In genomic region chr17:63547465-63547864, GRCm38 (mm10) we compare ENCODE assay signal across 11 mouse cellular contexts. TPM values are rescaled to one million over a fixed set of nuclear protein-coding genes. Genes with fewer than 3 reads are reported as not detected.
DNase-seq lines count a peak whose midpoint lies in the region; ATAC-seq and TF ChIP-seq lines count a peak whose summit lies in the region.
"Had no signal": no experiment of that assay in that cellular context is flagged by ENCODE, and none has a peak within 500 bp of the region (broad histone marks: within the 10 kb centered on the region; RNA-seq: fewer than 3 reads in every experiment).

No protein-coding gene starts in this region.

- H3K4me1 ChIP-seq in hindbrain, embryonic 11.5 days (replicated peaks; ENCODE audit: control insufficient read depth, insufficient read depth, low read length) = no peaks in the 10 kb centered on the region
- H3K4me1 ChIP-seq in hindbrain, embryonic 12.5 days = no peaks in the 10 kb centered on the region
- no peaks in the 10 kb centered on the region for H3K4me1 ChIP-seq in lung, postnatal 0 days (ENCODE audit: insufficient read depth, low read depth, low read length)
- H3K4me1 ChIP-seq: liver, embryonic 15.5 days had no signal

- no peak overlapping the region for H3K27ac ChIP-seq in hindbrain, embryonic 11.5 days (ENCODE audit: low read depth, low read length)
- H3K27ac ChIP-seq in hindbrain, embryonic 12.5 days = no peak overlapping the region
- H3K27ac ChIP-seq in lung, postnatal 0 days (ENCODE audit: low read length) = no peak overlapping the region
- H3K27ac ChIP-seq: liver, embryonic 15.5 days had no signal

- intact Hi-C loops in left cerebral cortex, postnatal 36 days (cut with DNase I) = no loop called here

- no peaks in the 10 kb centered on the region for H3K36me3 ChIP-seq in hindbrain, embryonic 11.5 days (ENCODE audit: control insufficient read depth, insufficient read depth, low read length)
- no peaks in the 10 kb centered on the region for H3K36me3 ChIP-seq in hindbrain, embryonic 12.5 days
- no peaks in the 10 kb centered on the region for H3K36me3 ChIP-seq in lung, postnatal 0 days (ENCODE audit: insufficient read depth, low read length)
- H3K36me3 ChIP-seq: liver, embryonic 15.5 days had no signal

- no peak overlapping the region for H3K9ac ChIP-seq in hindbrain, embryonic 11.5 days (ENCODE audit: low read depth, low read length)
- no peak overlapping the region for H3K9ac ChIP-seq in hindbrain, embryonic 12.5 days
- no peak overlapping the region for H3K9ac ChIP-seq in lung, postnatal 0 days (replicated peaks; ENCODE audit: low read depth)
- H3K9ac ChIP-seq: liver, embryonic 15.5 days had no signal

- peak; percentile 52 for TF ChIP-seq CTCF in lung, postnatal 0 days (IDR thresholded peaks at IDR 0.05)

- no peak for TF ChIP-seq EP300 in lung, postnatal 0 days (IDR thresholded peaks at IDR 0.05)

- DNase-seq in hindbrain, embryonic 11.5 days (ENCODE audit: low spot score) = peak; percentile 27
- peak; percentile 15 for DNase-seq in lung, postnatal 0 days (ENCODE audit: low spot score)
- no peak for DNase-seq in lung, adult 18-20 months
- DNase-seq in R1 (ENCODE audit: low read depth, low spot score) = peak; percentile 41
- peak; percentile 20 to 24 for DNase-seq in layer of hippocampus, postnatal 14 days (ENCODE audit: low spot score in 2 of 2)
- DNase-seq in urinary bladder, adult 2 months (ENCODE audit: low spot score) = no peak
- DNase-seq in left cerebral cortex, postnatal 36 days (ENCODE audit: low spot score in 2 of 2) = no peak
- DNase-seq: adrenal gland, adult 2 months had no signal

- H3K4me3 ChIP-seq in hindbrain, embryonic 11.5 days (ENCODE audit: low read depth, low read length) = no peak overlapping the region
- H3K4me3 ChIP-seq in hindbrain, embryonic 12.5 days = no peak overlapping the region
- no peak overlapping the region for H3K4me3 ChIP-seq in lung, postnatal 0 days (ENCODE audit: low read depth, low read length)
- H3K4me3 ChIP-seq: erythroblast, embryonic 14.5 days; liver, embryonic 15.5 days had no signal

- no peak overlapping the region for H3K4me2 ChIP-seq in hindbrain, embryonic 11.5 days (replicated peaks; ENCODE audit: low read depth, low read length)
- H3K4me2 ChIP-seq in hindbrain, embryonic 12.5 days (replicated peaks) = no peak overlapping the region
- no peak overlapping the region for H3K4me2 ChIP-seq in lung, postnatal 0 days (replicated peaks; ENCODE audit: low read depth, low read length)
- H3K4me2 ChIP-seq: liver, embryonic 15.5 days had no signal

- no peak for ATAC-seq in hindbrain, embryonic 11.5 days (ENCODE audit: low FRiP score)
- no peak for ATAC-seq in hindbrain, embryonic 12.5 days (ENCODE audit: low FRiP score)
- no peak for ATAC-seq in lung, postnatal 0 days

- WGBS in hindbrain, embryonic 11.5 days = 84% methylated on average over 4 of the region's 4 CpGs
- WGBS in hindbrain, embryonic 12.5 days = 91% methylated on average over 4 of the region's 4 CpGs
- WGBS in lung, postnatal 0 days = 78% methylated on average over 4 of the region's 4 CpGs

- H3K9me3 ChIP-seq in hindbrain, embryonic 11.5 days (ENCODE audit: control insufficient read depth, low read length) = no peaks in the 10 kb centered on the region
- H3K9me3 ChIP-seq in hindbrain, embryonic 12.5 days (replicated peaks) = no peaks in the 10 kb centered on the region
- H3K9me3 ChIP-seq in lung, postnatal 0 days (ENCODE audit: low read length) = no peaks in the 10 kb centered on the region
- H3K9me3 ChIP-seq: liver, embryonic 15.5 days had no signal

- no peaks in the 10 kb centered on the region for H3K27me3 ChIP-seq in hindbrain, embryonic 11.5 days (ENCODE audit: control insufficient read depth, insufficient read depth, low read length)
- no peaks in the 10 kb centered on the region for H3K27me3 ChIP-seq in hindbrain, embryonic 12.5 days
- no peaks in the 10 kb centered on the region for H3K27me3 ChIP-seq in lung, postnatal 0 days (replicated peaks; ENCODE audit: insufficient read depth, low read length)
- H3K27me3 ChIP-seq: liver, embryonic 15.5 days had no signal

RNA-seq across cellular contexts. Expression of gene Fbxl17, which starts 47.6 kb away (rescaled TPM):
- 9.1 and 9.7 TPM in 2 replicates for polyA plus RNA-seq in hindbrain, embryonic 11.5 days (2014; fragmentation: Nextera tagmentation; extraction: Ambion mirVana)
- 10.3 and 10.4 TPM in 2 replicates for polyA plus RNA-seq in hindbrain, embryonic 12.5 days (2016; fragmentation: Nextera tagmentation; extraction: Ambion mirVana)
- 6.9 and 7.6 TPM in 2 replicates for polyA plus RNA-seq in lung, postnatal 0 days (2015; fragmentation: Nextera tagmentation; extraction: Ambion mirVana)
- total RNA-seq in layer of hippocampus, postnatal 14 days (2021) = 10 to 100 TPM; 50.6 to 56.8 TPM
- polyA plus RNA-seq in urinary bladder, adult 2 months (2012; rRNA removed) = 11.8 and 14.0 TPM in 2 replicates
- total RNA-seq in left cerebral cortex, postnatal 36 days (2021) = 10 to 100 TPM; 61.9 to 65.9 TPM

Comparison
In these comparisons a context has a peak if more than half of its experiments do, and no peak if none do; other contexts are left out.
1. DNase-seq: peak in hindbrain, embryonic 11.5 days (single experiment), lung, postnatal 0 days (single experiment), R1 (single experiment) and layer of hippocampus, postnatal 14 days (2 of 2); none in lung, adult 18-20 months (0 of 2), urinary bladder, adult 2 months (single experiment) and left cerebral cortex, postnatal 36 days (0 of 2).